Mouse (Mus musculus) spleen, adult 18-20 months (tissue): ENCODE data around the gene Fgf12.

Source experiments
- DNase-seq, 2 experiments: peaks; one replicate each; pipeline ENCODE4 v3.0.0; 2022; ENCODE audit warnings: mixed read lengths in 2 of 2

Fgf12 gene

DNA sequence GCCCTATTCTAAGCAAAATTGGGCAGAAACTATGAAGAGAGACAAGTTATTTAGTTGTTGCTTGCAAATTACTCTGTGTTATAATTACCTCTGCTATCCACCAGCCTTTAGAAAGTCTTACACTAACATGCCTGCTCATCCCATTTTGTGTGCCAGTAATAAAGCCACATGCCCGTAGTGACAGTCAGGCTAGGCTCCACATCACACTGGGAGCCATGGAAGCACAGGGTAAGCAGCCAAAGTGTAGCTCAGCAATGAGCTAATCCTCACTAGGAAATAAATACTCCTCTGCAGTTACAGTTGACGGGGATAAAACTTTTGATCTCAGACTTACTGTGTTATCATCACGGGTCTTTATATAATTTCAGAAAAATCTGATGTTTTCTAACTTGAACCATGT lies 298.0 kb downstream of the Fgf12 start:
- DNase-seq = no peak

DNA sequence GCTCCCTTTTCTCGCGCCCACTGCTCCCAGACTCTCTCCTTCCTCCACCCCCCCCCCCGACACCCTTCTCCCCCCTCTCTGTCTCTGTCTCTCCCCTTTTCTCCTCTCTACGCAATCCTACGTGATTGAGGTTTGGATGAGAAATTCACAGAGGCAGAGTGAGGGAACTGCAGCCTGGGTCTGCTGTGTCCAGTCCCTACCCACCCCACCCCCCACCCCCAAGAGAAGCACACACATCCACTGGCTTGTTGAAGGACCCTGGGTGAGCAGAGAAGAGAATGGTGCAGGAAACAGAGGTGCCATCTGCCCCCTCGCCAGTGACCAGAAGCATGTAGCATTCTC lies 305.8 kb downstream of the Fgf12 start:
- no peak for DNase-seq

DNA sequence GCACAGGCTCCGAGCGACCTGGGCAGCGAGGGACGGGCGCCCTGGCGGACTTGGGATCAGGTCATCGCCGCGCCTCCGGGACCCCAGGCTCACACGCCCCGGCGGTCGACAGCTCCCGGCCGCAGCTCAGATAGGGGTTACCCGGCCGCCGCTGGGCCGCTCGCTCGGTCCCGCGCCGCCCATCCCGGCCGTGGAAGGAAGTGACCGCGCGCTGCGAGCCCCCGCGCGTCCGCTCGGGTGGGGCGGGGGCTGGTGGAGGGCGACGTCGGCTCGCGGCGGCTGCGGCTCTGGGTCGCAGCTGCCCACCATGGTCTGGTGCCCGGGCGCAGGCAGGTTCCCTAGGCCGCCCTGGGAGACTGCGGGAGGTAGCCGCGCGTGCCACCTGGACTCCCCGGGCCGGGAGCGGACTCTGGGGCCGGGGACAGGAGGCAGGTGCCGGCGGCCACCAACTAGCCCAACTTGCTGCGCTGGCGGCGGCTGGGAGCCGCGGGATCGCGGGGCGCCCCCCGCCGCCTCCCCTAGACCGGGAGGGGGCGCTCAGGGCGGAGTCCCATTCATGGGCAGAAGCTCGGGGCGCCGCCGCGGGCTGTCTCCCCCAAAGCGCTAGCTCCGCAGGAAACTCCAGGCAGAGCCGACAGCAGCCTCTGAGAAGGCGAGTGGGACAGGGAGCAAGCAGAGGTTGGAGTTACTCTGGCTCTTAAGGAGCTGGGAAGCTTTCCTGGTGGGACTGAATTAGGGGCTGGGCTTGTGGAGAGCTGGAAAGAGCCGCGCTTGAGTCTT lies 306.3 kb downstream of the Fgf12 start:
- DNase-seq = no peak

GRCm38 (mm10) chr16:28445800-28446333 lies 307.0 kb downstream of the Fgf12 start:
- DNase-seq = no peak

DNA sequence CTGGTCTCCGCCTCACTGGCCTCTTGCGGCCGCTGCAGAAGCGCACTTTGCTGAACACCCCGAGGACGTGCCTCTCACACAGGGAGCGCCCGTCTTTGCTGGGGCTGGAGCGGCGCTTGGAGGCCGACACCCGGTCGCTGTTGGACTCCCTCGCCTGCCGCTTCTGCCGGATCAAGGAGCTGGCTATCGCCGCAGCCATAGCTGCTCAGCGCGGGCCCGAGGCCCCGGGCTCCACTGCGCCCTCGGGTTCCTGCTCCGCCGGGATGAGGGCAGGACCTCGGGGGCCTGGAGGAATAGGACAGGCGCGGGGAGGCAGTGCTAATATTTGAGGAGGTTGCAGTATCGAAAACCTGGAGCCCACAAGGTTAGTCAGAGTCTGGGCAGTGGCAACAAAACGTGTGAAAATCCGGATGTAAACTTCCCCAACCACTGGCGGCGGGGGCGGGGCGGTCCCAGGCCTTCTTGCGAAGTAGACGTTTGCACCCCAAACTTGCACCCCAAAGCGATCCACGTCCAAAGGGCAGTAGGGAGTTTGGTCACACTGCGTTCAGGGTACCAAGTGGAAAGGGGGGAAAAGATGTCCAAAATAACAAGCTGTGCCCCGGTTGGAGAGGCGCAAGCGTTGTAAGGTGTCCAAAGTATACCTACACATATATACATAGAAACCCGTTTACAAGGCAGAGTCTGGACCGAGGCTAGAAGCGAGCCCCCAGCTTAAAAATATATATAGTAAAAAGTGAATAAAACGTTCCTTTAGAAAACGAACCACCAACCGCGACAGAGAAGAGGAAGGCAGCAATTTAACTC lies 307.7 kb downstream of the Fgf12 start:
- DNase-seq = no peak

- no peak for DNase-seq
Observed at GRCm38 (mm10) chr16:28421617-28422016, 331.3 kb downstream of the Fgf12 start.

- no peak for DNase-seq
Observed at GRCm38 (mm10) chr16:28419693-28420299, 333.1 kb downstream of the Fgf12 start.

DNA sequence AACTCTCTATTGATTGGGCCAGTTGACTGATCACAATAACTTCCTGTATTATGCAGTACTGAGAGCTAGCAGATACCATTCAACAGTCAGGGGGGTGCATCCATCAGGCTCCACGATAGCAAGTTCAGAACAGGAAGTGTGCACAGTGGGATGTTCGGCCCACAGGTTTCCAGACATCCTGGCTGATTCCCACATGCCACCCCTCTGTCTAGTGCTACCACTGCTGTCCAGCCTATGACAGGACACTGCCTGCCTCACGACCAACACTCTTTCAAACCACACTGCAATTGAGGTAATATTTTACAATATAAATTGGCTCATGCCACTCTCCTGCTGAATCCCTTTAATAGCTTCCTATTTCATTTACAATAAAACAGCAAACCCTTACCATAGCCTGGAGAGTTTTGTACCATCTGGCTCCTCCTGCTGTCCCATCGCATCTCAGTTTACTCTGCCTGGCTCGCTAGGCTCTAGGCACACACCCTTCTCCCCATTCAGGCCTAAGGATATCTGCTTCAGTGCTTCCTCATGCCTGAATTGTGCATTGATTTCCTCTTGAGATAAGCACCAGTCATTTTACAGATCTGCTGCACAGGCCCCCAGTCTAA lies 341.6 kb downstream of the Fgf12 start:
- DNase-seq = no peak

- no peak for DNase-seq
Observed at GRCm38 (mm10) chr16:28408294-28408693, 344.6 kb downstream of the Fgf12 start.

- no peak for DNase-seq
Observed at GRCm38 (mm10) chr16:28407892-28408291, 345.0 kb downstream of the Fgf12 start.

DNA sequence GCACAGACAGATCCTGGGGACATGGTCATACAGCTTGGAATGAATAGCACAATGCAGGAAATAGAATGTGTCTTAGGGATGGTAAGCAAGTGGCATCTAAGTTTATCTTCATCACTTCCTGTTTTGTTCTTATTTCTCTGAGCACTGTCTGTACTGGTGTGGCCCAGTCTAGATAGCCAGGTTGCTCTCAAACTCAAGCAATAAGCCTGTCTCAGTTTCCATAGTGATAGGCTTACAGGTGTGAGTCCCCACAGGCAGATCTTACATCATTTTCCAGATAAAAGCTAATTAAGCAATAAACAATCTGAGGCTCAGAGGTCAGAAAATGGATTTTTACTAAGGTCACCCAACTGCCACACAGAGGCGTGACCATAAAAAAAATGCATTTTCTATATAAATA lies 348.7 kb downstream of the Fgf12 start:
- DNase-seq = no peak

GRCm38 (mm10) chr16:28402701-28403100 lies 350.2 kb downstream of the Fgf12 start:
- DNase-seq = no peak

- no peak for DNase-seq
Observed at GRCm38 (mm10) chr16:28391283-28391682, 361.6 kb downstream of the Fgf12 start.

GRCm38 (mm10) chr16:28389114-28389513 lies 363.8 kb downstream of the Fgf12 start:
- no peak for DNase-seq

- no peak for DNase-seq
Observed at GRCm38 (mm10) chr16:28374790-28375189, 378.1 kb downstream of the Fgf12 start.

DNA sequence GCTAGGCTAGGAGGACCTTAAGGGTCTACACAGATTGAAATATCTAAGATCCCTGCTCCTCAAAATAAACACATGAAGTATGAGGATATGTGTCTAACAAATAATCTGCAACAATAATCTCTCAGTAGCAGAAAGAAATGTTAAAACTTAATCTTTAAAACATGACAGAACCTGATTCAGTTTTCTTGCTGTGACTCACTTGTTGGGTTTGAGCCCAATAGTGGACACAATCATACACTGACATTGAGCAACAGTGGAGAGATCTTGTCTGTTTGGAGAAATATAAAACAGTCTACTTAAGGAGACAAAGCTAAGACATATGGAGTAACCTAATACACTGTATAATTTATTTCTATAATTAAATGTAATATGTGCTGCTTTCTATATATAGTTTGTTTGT lies 379.6 kb downstream of the Fgf12 start:
- no peak for DNase-seq

- DNase-seq = no peak
Observed at GRCm38 (mm10) chr16:28350624-28351023, 402.2 kb downstream of the Fgf12 start.

DNA sequence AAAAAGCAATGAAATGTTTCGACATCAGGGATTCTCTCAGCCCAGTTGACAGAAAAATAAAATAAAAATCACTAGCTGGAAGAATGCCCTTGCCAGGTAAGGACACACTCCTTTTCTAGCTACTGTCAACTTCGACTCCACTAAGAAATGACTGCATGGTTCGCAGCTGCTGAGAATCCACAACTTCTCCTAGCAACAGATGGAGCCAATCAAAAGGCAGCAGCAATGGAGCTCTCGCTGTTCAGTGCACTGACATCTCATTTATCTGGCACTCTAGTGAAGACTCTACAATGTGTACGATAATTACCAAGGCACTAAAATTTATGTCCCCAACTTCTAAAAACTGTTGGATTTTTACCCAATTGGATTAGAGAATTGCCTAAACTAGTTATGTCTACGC lies 407.5 kb downstream of the Fgf12 start:
- no peak for DNase-seq

- no peak for DNase-seq
Observed at GRCm38 (mm10) chr16:28337930-28338329, 414.9 kb downstream of the Fgf12 start.

GRCm38 (mm10) chr16:28336700-28337099 lies 416.2 kb downstream of the Fgf12 start:
- no peak for DNase-seq

GRCm38 (mm10) chr16:28335025-28335424 lies 417.8 kb downstream of the Fgf12 start:
- no peak for DNase-seq

- DNase-seq = no peak
Observed at GRCm38 (mm10) chr16:28323576-28323975, 429.3 kb downstream of the Fgf12 start.

DNA sequence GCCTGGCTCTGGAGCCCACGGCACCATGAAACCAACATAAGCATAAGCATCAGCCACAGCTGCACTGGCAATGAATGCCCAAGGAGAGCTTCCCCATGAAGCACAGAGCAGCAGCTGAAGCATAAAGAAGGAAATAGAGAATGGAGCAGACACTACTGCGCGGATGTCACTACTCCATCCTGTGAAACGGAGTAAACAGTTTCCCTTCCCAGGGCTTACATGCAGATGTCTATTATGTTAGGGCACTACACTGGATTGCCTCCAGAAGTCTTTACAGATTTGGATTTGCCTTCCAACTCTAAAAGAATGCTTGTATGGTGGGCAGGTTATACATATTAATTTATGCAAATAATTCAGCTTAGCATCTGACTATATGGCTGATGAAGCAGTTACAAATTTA lies 441.2 kb downstream of the Fgf12 start:
- DNase-seq = no peak
